Mouse (Mus musculus): ENCODE data around the gene Ces2b. TPM values are rescaled to one million over a fixed set of nuclear protein-coding genes. Genes with fewer than 3 reads are reported as not detected.

Gene Ces2b
- under 1 TPM in 1 of 2 experiments, not detected in 1; 0.18 TPM for total RNA-seq (2021)
- long read RNA-seq, experiment 1, partial matches to known transcripts = 0 of 1 reads
- long read RNA-seq, experiment 1, other reads (novel, unspliced or antisense) = 1 of 1 reads
- long read RNA-seq, experiment 2 = 0 reads

GRCm38 (mm10) chr8:104831440-104831839 lies at the start of gene Ces2b:
Gene Ces2b, plus strand, starts transcription at chr8:104831572.
- no peak for TF ChIP-seq CTCF (IDR thresholded peaks at IDR 0.05)
- intact Hi-C loops (cut with DNase I) = no loop called here
- no peak for DNase-seq (ENCODE audit: extremely low spot score in 1 of 2, low spot score in 2 of 2)
- H3K4me3 ChIP-seq = no peak within 1 kb of the TSS
- H3K27ac ChIP-seq = no peak within 1 kb of the TSS

- intact Hi-C loops (cut with DNase I) = no loop called here
- Histone ChIP-seq H3K27ac (no peak overlapping the region), H3K4me3 (no peak overlapping the region)
- DNase-seq (ENCODE audit: extremely low spot score in 1 of 2, low spot score in 2 of 2) = peak in 1 of 2 experiments; percentile 16
- TF ChIP-seq CTCF (IDR thresholded peaks at IDR 0.05) = no peak
Observed at GRCm38 (mm10) chr8:104787049-104787448, 44.3 kb upstream of the Ces2b start.

GRCm38 (mm10) chr8:104788929-104789328 lies 42.4 kb upstream of the Ces2b start:
- no peak for TF ChIP-seq CTCF (IDR thresholded peaks at IDR 0.05)
- Histone ChIP-seq H3K27ac (no peak overlapping the region), H3K4me3 (no peak overlapping the region)
- intact Hi-C loops (cut with DNase I) = no loop called here
- DNase-seq (ENCODE audit: extremely low spot score in 1 of 2, low spot score in 2 of 2) = no peak

- peak; percentile 53 for TF ChIP-seq CTCF (IDR thresholded peaks at IDR 0.05)
- no peak overlapping the region for H3K4me3 ChIP-seq
- H3K27ac ChIP-seq = no peak overlapping the region
- intact Hi-C loops (cut with DNase I) = no loop called here
- no peak for DNase-seq (ENCODE audit: extremely low spot score in 1 of 2, low spot score in 2 of 2)
Observed at GRCm38 (mm10) chr8:104789886-104790680, 41.3 kb upstream of the Ces2b start.

DNA sequence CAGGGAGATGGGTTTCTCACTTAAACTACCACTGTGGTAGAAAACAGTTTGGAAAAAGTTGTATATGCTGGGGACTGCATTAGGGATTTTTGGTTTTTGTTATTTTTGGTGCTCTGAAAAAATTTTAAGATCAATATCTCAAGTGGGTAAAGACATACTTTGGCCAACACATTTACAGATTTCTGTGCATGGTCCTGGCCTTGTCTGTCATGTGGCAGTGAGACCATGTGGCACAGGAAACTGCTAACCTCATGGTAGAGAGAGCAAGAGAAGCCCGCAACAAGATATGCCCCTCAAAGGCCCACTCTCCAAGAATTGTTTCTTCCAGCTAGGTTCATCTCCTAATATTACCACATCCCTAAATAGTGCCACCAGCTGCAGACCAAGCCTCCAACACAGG lies 32.0 kb upstream of the Ces2b start:
- no peak for DNase-seq (ENCODE audit: extremely low spot score in 1 of 2, low spot score in 2 of 2)
- intact Hi-C loops (cut with DNase I) = no loop called here
- TF ChIP-seq CTCF (IDR thresholded peaks at IDR 0.05) = no peak
- Histone ChIP-seq H3K27ac (no peak overlapping the region), H3K4me3 (no peak overlapping the region)

- DNase-seq (ENCODE audit: extremely low spot score in 1 of 2, low spot score in 2 of 2) = no peak
- Histone ChIP-seq H3K4me3 (no peak overlapping the region), H3K27ac (no peak overlapping the region)
- no peak for TF ChIP-seq CTCF (IDR thresholded peaks at IDR 0.05)
- intact Hi-C loops (cut with DNase I) = no loop called here
Observed at GRCm38 (mm10) chr8:104806127-104806526, 25.2 kb upstream of the Ces2b start.

DNA sequence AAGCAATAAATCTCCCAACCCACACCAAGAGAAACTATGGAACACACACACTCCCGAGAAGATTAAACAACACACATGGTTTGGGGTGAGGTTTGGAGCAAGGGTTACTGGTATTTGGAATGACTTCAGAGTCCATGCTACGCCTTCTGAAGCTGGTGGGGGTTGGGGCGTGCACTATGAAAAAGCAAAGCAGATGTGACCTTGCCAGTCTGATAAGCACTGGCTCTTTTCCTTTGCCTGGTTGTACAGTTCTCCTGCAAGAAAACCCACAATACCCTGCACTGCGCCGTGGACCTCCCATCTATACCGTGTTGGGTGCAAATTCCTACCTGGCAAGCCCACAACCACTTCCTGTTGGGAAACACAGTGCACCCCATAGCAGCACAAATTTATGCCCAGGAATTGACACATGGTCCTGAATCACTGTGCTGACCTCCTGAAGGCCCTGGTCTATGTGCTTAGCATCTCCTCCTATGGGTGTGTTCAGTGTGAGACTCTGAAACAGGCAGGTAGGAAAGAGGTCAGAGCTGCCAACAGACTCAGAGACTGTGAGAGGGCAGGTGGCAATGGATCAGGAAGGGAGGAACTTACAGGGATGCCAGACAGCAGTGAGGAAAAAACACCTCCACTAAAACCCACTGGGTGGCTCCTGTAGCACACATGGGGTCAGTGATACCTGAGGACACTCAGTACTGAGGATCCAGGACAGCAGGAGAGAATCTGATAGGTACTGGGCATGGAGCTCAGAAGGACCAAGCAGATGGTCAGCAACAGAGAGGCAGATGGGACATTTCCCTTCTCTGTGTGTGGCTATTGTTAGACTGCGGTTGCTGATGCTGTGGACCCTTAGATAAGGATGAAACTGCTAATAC lies 22.6 kb upstream of the Ces2b start:
- DNase-seq (ENCODE audit: extremely low spot score in 1 of 2, low spot score in 2 of 2) = no peak
- no peak overlapping the region for H3K27ac ChIP-seq
- TF ChIP-seq CTCF (IDR thresholded peaks at IDR 0.05) = no peak
- H3K4me3 ChIP-seq = no peak overlapping the region
- intact Hi-C loops (cut with DNase I) = no loop called here

- intact Hi-C loops (cut with DNase I) = no loop called here
- Histone ChIP-seq H3K27ac (no peak overlapping the region), H3K4me3 (no peak overlapping the region)
- DNase-seq (ENCODE audit: extremely low spot score in 1 of 2, low spot score in 2 of 2) = no peak
- no peak for TF ChIP-seq CTCF (IDR thresholded peaks at IDR 0.05)
Observed at GRCm38 (mm10) chr8:104809436-104809835, 21.9 kb upstream of the Ces2b start.

GRCm38 (mm10) chr8:104826912-104827311 lies 4.5 kb upstream of the Ces2b start:
- intact Hi-C loops (cut with DNase I) = no loop called here
- no peak for TF ChIP-seq CTCF (IDR thresholded peaks at IDR 0.05)

DNA sequence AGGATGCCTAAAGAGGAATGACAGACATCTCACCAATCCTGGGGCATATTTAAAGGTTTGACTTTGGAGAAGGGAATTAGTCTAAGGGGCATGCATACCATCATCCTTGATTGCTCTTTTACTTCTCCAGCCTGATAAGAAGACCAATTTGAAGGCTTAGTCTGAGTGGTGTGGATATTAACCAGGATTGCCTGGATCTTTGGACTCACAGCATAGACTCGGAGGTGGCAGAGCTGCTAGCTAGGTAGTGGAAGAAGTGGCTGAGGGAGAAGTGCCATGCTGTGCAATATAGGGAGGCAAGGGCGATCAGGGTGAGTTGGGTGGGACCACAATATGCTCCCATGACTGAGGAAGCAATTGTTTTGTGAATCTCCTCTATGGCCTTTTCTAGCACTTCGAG lies 3.2 kb upstream of the Ces2b start:
- Histone ChIP-seq H3K27ac (no peak overlapping the region), H3K4me3 (no peak overlapping the region)
- no peak for DNase-seq (ENCODE audit: extremely low spot score in 1 of 2, low spot score in 2 of 2)
- intact Hi-C loops (cut with DNase I) = no loop called here
- no peak for TF ChIP-seq CTCF (IDR thresholded peaks at IDR 0.05)

More at GRCm38 (mm10) chr8:104826912-104827311, 4.5 kb upstream of the Ces2b start:
- Histone ChIP-seq H3K4me3 (no peak overlapping the region), H3K27ac (no peak overlapping the region)
- no peak for DNase-seq (ENCODE audit: extremely low spot score in 1 of 2, low spot score in 2 of 2)

GRCm38 (mm10) chr8:104841360-104842078 lies 10.1 kb downstream of the Ces2b start:
- Histone ChIP-seq H3K4me3 (no peak overlapping the region), H3K27ac (no peak overlapping the region)
- TF ChIP-seq CTCF (IDR thresholded peaks at IDR 0.05) = no peak
- intact Hi-C loops (cut with DNase I) = no loop called here
- DNase-seq (ENCODE audit: extremely low spot score in 1 of 2, low spot score in 2 of 2) = no peak
